Mouse (Mus musculus) heart, embryonic 12.5 days (tissue): Measurements from ENCODE around the gene Nt5dc3. TPM values are rescaled to one million over a fixed set of nuclear protein-coding genes. Genes with fewer than 3 reads are reported as not detected.
A peak's percentile ranks its signal among the peaks of the same experiment; 100 is the strongest.

ENCODE experiments used
- ATAC-seq: fragments of 200-750 bp; cut with Nextera tagmentation; 2 replicates; pipeline ENCODE4 v1.8.0; 2017; ENCODE audit warnings: moderate TSS enrichment, moderate library complexity; ENCODE audit not compliant: insufficient number of reproducible peaks, low FRiP score
- H3K27ac ChIP-seq: fragments of 300-500 bp; sonication (generic); 2 replicates; pipeline ENCODE4 v1.5.1; 2016; ENCODE audit warnings: mild to moderate bottlenecking, moderate library complexity; ENCODE audit not compliant: poor library complexity, severe bottlenecking
- H3K27me3 ChIP-seq: fragments of 300-500 bp; sonication (generic); replicated peaks from 2 replicates; pipeline ENCODE4 v1.6.1; 2016; ENCODE audit warnings: mild to moderate bottlenecking, moderate library complexity
- H3K36me3 ChIP-seq: fragments of 300-500 bp; sonication (generic); 2 replicates; pipeline ENCODE4 v1.6.1; 2016; ENCODE audit warnings: mild to moderate bottlenecking, moderate library complexity
- H3K4me1 ChIP-seq: fragments of 300-500 bp; sonication (generic); replicated peaks from 2 replicates; pipeline ENCODE4 v1.6.1; 2016; ENCODE audit warnings: mild to moderate bottlenecking
- H3K4me2 ChIP-seq: fragments of 300-500 bp; sonication (generic); 2 replicates; pipeline ENCODE4 v1.6.1; 2016; ENCODE audit warnings: mild to moderate bottlenecking, moderate library complexity
- H3K4me3 ChIP-seq: fragments of 300-500 bp; sonication (generic); 2 replicates; pipeline ENCODE4 v1.5.1; 2016; ENCODE audit warnings: mild to moderate bottlenecking
- H3K9ac ChIP-seq: fragments of 300-500 bp; sonication (generic); 2 replicates; pipeline ENCODE4 v1.6.1; 2016; ENCODE audit warnings: mild to moderate bottlenecking, moderate library complexity
- H3K9me3 ChIP-seq: fragments of 300-500 bp; sonication (generic); replicated peaks from 2 replicates; pipeline ENCODE4 v1.6.1; 2016; ENCODE audit warnings: mild to moderate bottlenecking, moderate library complexity
- WGBS: fragments of 180-500 bp; shearing (Covaris S2); methylation state at CpG from one replicate; pipeline ENCODE4 v1.1.7; 2016; 5-methylcytosine and 5-hydroxymethylcytosine counted together
- polyA plus RNA-seq: library from polyadenylated mRNA; unstranded; fragments of >200 nt; fragmentation: Nextera tagmentation; extraction: Ambion mirVana; gene quantifications from 2 replicates; pipeline ENCODE4 v1.2.1, GENCODE M21; 2016

The Nt5dc3 gene
- polyA plus RNA-seq, 1 experiment from 2014 or later = 2.0 TPM

GRCm38 (mm10) chr10:86794196-86794595, 15.4 kb downstream of the Nt5dc3 start:
- 85% methylated on average over 4 of the region's 4 CpGs for WGBS
- Histone ChIP-seq H3K4me3 (no peak overlapping the region), H3K9ac (no peak overlapping the region), H3K4me2 (no peak overlapping the region), H3K36me3 (no peaks in the 10 kb centered on the region), H3K9me3 (no peaks in the 10 kb centered on the region), H3K27ac (no peak overlapping the region), H3K4me1 (peaks cover 36% of the 10 kb centered on the region), H3K27me3 (no peaks in the 10 kb centered on the region)
- ATAC-seq = no peak

- H3K4me2 ChIP-seq = no peak overlapping the region
These were observed 16.2 kb downstream of the Nt5dc3 start for GRCm38 (mm10) chr10:86794794-86795535.

GRCm38 (mm10) chr10:86796073-86796741, 17.4 kb downstream of the Nt5dc3 start:
- peak; percentile 36; the same call in 1 of the 2 replicates for ATAC-seq
- H3K4me3 ChIP-seq = no peak overlapping the region
- peaks cover 33% of the 10 kb centered on the region for H3K4me1 ChIP-seq
- no peak overlapping the region for H3K4me2 ChIP-seq
- no peak overlapping the region for H3K9ac ChIP-seq
- no peak overlapping the region for H3K27ac ChIP-seq
- 85% methylated on average over 5 of the region's 5 CpGs for WGBS
- H3K36me3 ChIP-seq = no peaks in the 10 kb centered on the region
- H3K27me3 ChIP-seq = no peaks in the 10 kb centered on the region
- H3K9me3 ChIP-seq = no peaks in the 10 kb centered on the region

More at GRCm38 (mm10) chr10:86794794-86795535, 16.2 kb downstream of the Nt5dc3 start:
- Histone ChIP-seq H3K4me1 (peaks cover 36% of the 10 kb centered on the region), H3K27me3 (no peaks in the 10 kb centered on the region), H3K9me3 (no peaks in the 10 kb centered on the region), H3K9ac (no peak overlapping the region), H3K36me3 (no peaks in the 10 kb centered on the region), H3K27ac (peak overlapping the region; percentile 63; the same call in 1 of the 2 replicates), H3K4me3 (no peak overlapping the region)
- 77% methylated on average over 9 of the region's 9 CpGs for WGBS
- ATAC-seq = peak; percentile 45; the same call in 1 of the 2 replicates

- no peak overlapping the region for H3K4me2 ChIP-seq
- H3K36me3 ChIP-seq = 0 out of 2 replicates have a peak, but pooled peaks cover 3% of the 10 kb centered on the region
- no peak for ATAC-seq
- H3K9me3 ChIP-seq = no peaks in the 10 kb centered on the region
- H3K4me3 ChIP-seq = no peak overlapping the region
- WGBS = 100% methylated on average over 1 of the region's 1 CpGs
- H3K9ac ChIP-seq = no peak overlapping the region
- no peak overlapping the region for H3K27ac ChIP-seq
- H3K27me3 ChIP-seq = no peaks in the 10 kb centered on the region
- H3K4me1 ChIP-seq = peaks cover 10% of the 10 kb centered on the region; the same call in 1 of the 2 replicates
These were observed 28.6 kb downstream of the Nt5dc3 start for GRCm38 (mm10) chr10:86807362-86807761.

GRCm38 (mm10) chr10:86808013-86808758, 29.4 kb downstream of the Nt5dc3 start:
- no peak overlapping the region for H3K9ac ChIP-seq
- no peak overlapping the region for H3K4me3 ChIP-seq
- WGBS = 84% methylated on average over 15 of the region's 15 CpGs
- H3K4me1 ChIP-seq = peaks cover 11% of the 10 kb centered on the region; the same call in 1 of the 2 replicates
- no peaks in the 10 kb centered on the region for H3K27me3 ChIP-seq
- H3K36me3 ChIP-seq = peaks cover 9% of the 10 kb centered on the region; the same call in 1 of the 2 replicates
- no peak overlapping the region for H3K4me2 ChIP-seq
- H3K27ac ChIP-seq = no peak overlapping the region
- no peak for ATAC-seq
- no peaks in the 10 kb centered on the region for H3K9me3 ChIP-seq

GRCm38 (mm10) chr10:86810000-86810399, 31.2 kb downstream of the Nt5dc3 start:
- Histone ChIP-seq H3K36me3 (peaks cover 9% of the 10 kb centered on the region; the same call in 1 of the 2 replicates), H3K4me3 (no peak overlapping the region), H3K27ac (no peak overlapping the region), H3K9me3 (no peaks in the 10 kb centered on the region), H3K9ac (no peak overlapping the region), H3K4me1 (peaks cover 26% of the 10 kb centered on the region), H3K4me2 (no peak overlapping the region), H3K27me3 (no peaks in the 10 kb centered on the region)
- ATAC-seq = no peak
- 87% methylated on average over 9 of the region's 9 CpGs for WGBS

- H3K4me2 ChIP-seq = no peak overlapping the region
- H3K27me3 ChIP-seq = no peaks in the 10 kb centered on the region
- H3K36me3 ChIP-seq = peaks cover 11% of the 10 kb centered on the region; the same call in 1 of the 2 replicates
- H3K9me3 ChIP-seq = no peaks in the 10 kb centered on the region
- H3K4me3 ChIP-seq = no peak overlapping the region
- H3K4me1 ChIP-seq = peaks cover 28% of the 10 kb centered on the region
- WGBS = 93% methylated on average over 5 of the region's 5 CpGs
- no peak for ATAC-seq
- no peak overlapping the region for H3K9ac ChIP-seq
- no peak overlapping the region for H3K27ac ChIP-seq
These were observed 31.8 kb downstream of the Nt5dc3 start for GRCm38 (mm10) chr10:86810612-86811011.

GRCm38 (mm10) chr10:86814292-86815131, 35.7 kb downstream of the Nt5dc3 start:
- Histone ChIP-seq H3K4me1 (peaks cover 40% of the 10 kb centered on the region), H3K36me3 (peaks cover 20% of the 10 kb centered on the region; the same call in 1 of the 2 replicates), H3K27ac (peak overlapping the region; percentile 76), H3K9me3 (no peaks in the 10 kb centered on the region), H3K9ac (no peak overlapping the region), H3K27me3 (no peaks in the 10 kb centered on the region), H3K4me3 (no peak overlapping the region), H3K4me2 (no peak overlapping the region)
- WGBS = 61% methylated on average over 19 of the region's 19 CpGs
- ATAC-seq = 0 out of 2 replicates have a peak, but pooled peaks have one; percentile 7

- Histone ChIP-seq H3K4me1 (peaks cover 47% of the 10 kb centered on the region), H3K36me3 (peaks cover 17% of the 10 kb centered on the region; the same call in 1 of the 2 replicates), H3K9ac (no peak overlapping the region), H3K27ac (no peak overlapping the region), H3K9me3 (no peaks in the 10 kb centered on the region), H3K4me3 (no peak overlapping the region), H3K4me2 (no peak overlapping the region), H3K27me3 (no peaks in the 10 kb centered on the region)
- 74% methylated on average over 7 of the region's 7 CpGs for WGBS
- no peak for ATAC-seq
These were observed 36.3 kb downstream of the Nt5dc3 start for GRCm38 (mm10) chr10:86815133-86815532.

GRCm38 (mm10) chr10:86819649-86820165, 40.9 kb downstream of the Nt5dc3 start:
- no peak overlapping the region; the same call in 1 of the 2 replicates for H3K4me2 ChIP-seq
- peak; percentile 38; the same call in 1 of the 2 replicates for ATAC-seq
- peaks cover 31% of the 10 kb centered on the region for H3K4me1 ChIP-seq
- no peaks in the 10 kb centered on the region for H3K27me3 ChIP-seq
- H3K9ac ChIP-seq = 0 out of 2 replicates have a peak overlapping the region, but pooled peaks have one; percentile 20
- H3K27ac ChIP-seq = peak overlapping the region; percentile 42
- H3K4me3 ChIP-seq = no peak overlapping the region
- H3K36me3 ChIP-seq = peaks cover 33% of the 10 kb centered on the region
- 32% methylated on average over 8 of the region's 8 CpGs for WGBS
- no peaks in the 10 kb centered on the region for H3K9me3 ChIP-seq
